Mouse (Mus musculus) testis, adult 2 months (tissue): Measurements from ENCODE around the gene Krtap28-10.

ENCODE experiments used
- CTCF ChIP-seq: fragments of 200-500 bp; IDR thresholded peaks from 2 replicates; pipeline ENCODE4 v1.5.1; 2012; ENCODE audit warnings: low read depth, mild to moderate bottlenecking, inconsistent platforms, low read length, moderate library complexity; ENCODE audit not compliant: control insufficient read depth, insufficient read depth, insufficient replicate concordance
- POLR2A ChIP-seq: fragments of 200-500 bp; IDR thresholded peaks from 2 replicates; pipeline ENCODE4 v1.6.1; 2012; ENCODE audit warnings: low read depth, mild to moderate bottlenecking, inconsistent platforms, low read length, moderate library complexity; ENCODE audit not compliant: control insufficient read depth

DNA sequence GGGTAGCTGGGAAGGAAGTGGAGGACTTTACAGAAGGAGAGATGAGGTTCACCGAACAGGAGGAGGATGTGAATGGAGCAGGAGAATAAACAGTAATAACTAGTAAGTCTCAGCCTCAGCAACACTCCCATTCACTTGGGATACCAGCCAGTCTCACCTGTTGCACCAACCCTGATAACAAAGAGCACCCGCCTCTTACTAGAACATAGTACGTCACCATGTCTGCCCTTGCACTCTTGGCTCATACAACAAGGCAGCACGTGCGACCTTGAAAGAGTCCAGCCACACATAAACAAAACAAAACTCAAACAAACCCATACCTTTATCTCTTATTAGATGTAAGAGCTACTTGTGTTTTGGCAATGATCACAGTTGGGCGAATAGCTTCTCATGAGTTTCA is 9.8 kb downstream of the Krtap28-10 start:
- no peak for TF ChIP-seq POLR2A
- TF ChIP-seq CTCF, result no peak
